Mouse (Mus musculus) hematopoietic stem cell, adult 5-6 weeks (primary cell): ENCODE data around the gene Gm13277. TPM values are rescaled to one million over a fixed set of nuclear protein-coding genes. Genes with fewer than 3 reads are reported as not detected.
A peak's percentile ranks its signal among the peaks of the same experiment; 100 is the strongest.
"Not testable (repeated sequence)": the region's sequence is repeated elsewhere in the genome, so short reads cannot be mapped to it uniquely, and the experiment has no call there.

Experiments used
- ATAC-seq, 2 experiments: fragments of 125-278 bp in 1 of 2; replicated peaks in 1 of 2; 2 replicates each; pipeline ENCODE4 v1.8.0; 2016 to 2017; ENCODE audit warnings: inconsistent platforms in 2 of 2, mild to moderate bottlenecking in 2 of 2, moderate number of reproducible peaks in 2 of 2, low read depth in 1 of 2, moderate TSS enrichment in 1 of 2; ENCODE audit not compliant: low FRiP score in 2 of 2, poor library complexity in 2 of 2, severe bottlenecking in 2 of 2, insufficient read depth in 1 of 2, low TSS enrichment in 1 of 2
- total RNA-seq: library from RNA; stranded (forward); fragments of 172-1452, 232-1000 nt; gene quantifications from 2 replicates; pipeline ENCODE4 v1.2.3, GENCODE M21; 2017

Gene Gm13277
- total RNA-seq = not detected in 2 replicates

GRCm38 (mm10) chr4:88788402-88788801 is at the start of gene Gm13277:
Gm13277 (plus strand) TSS chr4:88788632.
- not testable (repeated sequence) for ATAC-seq

GRCm38 (mm10) chr4:88739036-88739435 is 49.4 kb upstream of the Gm13277 start:
- no peak; a peak in 1 of 4 replicates for ATAC-seq

- ATAC-seq = peak; percentile 52 to 60; a peak in 3 of 4 replicates
These were observed 47.0 kb upstream of the Gm13277 start for GRCm38 (mm10) chr4:88741426-88741825.

- ATAC-seq = peak; percentile 9 to 16; a peak in 1 of 4 replicates
These were observed 45.6 kb upstream of the Gm13277 start for GRCm38 (mm10) chr4:88742771-88743371.

- ATAC-seq = no peak
These were observed 44.2 kb upstream of the Gm13277 start for GRCm38 (mm10) chr4:88744207-88744606.

- no peak for ATAC-seq
These were observed 38.5 kb upstream of the Gm13277 start for GRCm38 (mm10) chr4:88749926-88750325.

GRCm38 (mm10) chr4:88754818-88755340 is 33.6 kb upstream of the Gm13277 start, which contains the start of gene Gm13271:
Gm13271 (plus strand) TSS chr4:88754868.
- ATAC-seq = not testable (repeated sequence)

- not testable (repeated sequence) for ATAC-seq
These were observed 31.6 kb upstream of the Gm13277 start for GRCm38 (mm10) chr4:88756581-88757513.

GRCm38 (mm10) chr4:88757628-88758031 is 30.8 kb upstream of the Gm13277 start:
- peak; percentile 100 for ATAC-seq

GRCm38 (mm10) chr4:88758751-88759150 is 29.7 kb upstream of the Gm13277 start:
- not testable (repeated sequence) for ATAC-seq

- not testable (repeated sequence) for ATAC-seq
These were observed 28.7 kb upstream of the Gm13277 start, which contains the start of gene Gm13283 for GRCm38 (mm10) chr4:88759610-88760268. Gm13283 (plus strand) TSS chr4:88760119.

GRCm38 (mm10) chr4:88760431-88760830 is 28.0 kb upstream of the Gm13277 start:
- ATAC-seq = not testable (repeated sequence)

GRCm38 (mm10) chr4:88761776-88762175 is 26.7 kb upstream of the Gm13277 start:
- ATAC-seq = not testable (repeated sequence)

GRCm38 (mm10) chr4:88762341-88762740 is 26.1 kb upstream of the Gm13277 start:
- ATAC-seq = not testable (repeated sequence)

GRCm38 (mm10) chr4:88763384-88764018 is 24.9 kb upstream of the Gm13277 start:
- peak; percentile 73 to 85; a peak in 2 of 4 replicates for ATAC-seq

- ATAC-seq = not testable (repeated sequence)
These were observed 14.9 kb upstream of the Gm13277 start, which contains the start of gene Gm13290 for GRCm38 (mm10) chr4:88773534-88773933. Gm13290 (plus strand) TSS chr4:88773834.

- not testable (repeated sequence) for ATAC-seq
These were observed 11.8 kb upstream of the Gm13277 start, which contains the start of gene Gm13289 for GRCm38 (mm10) chr4:88776622-88777021. Gm13289 (plus strand) TSS chr4:88776922.
